Mouse (Mus musculus) CD4-positive naive resting alpha-beta T cell, adult 76 days (primary cell): ENCODE measurements around the gene Olfr649. TPM values are rescaled to one million over a fixed set of nuclear protein-coding genes. Genes with fewer than 3 reads are reported as not detected.

Experiments
- total RNA-seq: library from RNA; stranded (reverse); gene quantifications from one replicate; pipeline ENCODE4 v1.2.4, GENCODE M21; 2023

The Olfr649 gene
- total RNA-seq = not detected

GRCm38 (mm10) chr7:104195885-104196284 is at the start of gene Olfr649:
Gene Olfr649 (minus strand): TSS chr7:104195985.

GRCm38 (mm10) chr7:104244287-104245181 is 48.7 kb upstream of the Olfr649 start, which contains the start of gene Trim34a:
Gene Trim34a (plus strand): TSS chr7:104244457.

GRCm38 (mm10) chr7:104218701-104219569 is 23.1 kb upstream of the Olfr649 start, which contains the start of gene Trim6:
Gene Trim6 (plus strand): TSS chr7:104218793.

GRCm38 (mm10) chr7:104183292-104183691 is 12.5 kb downstream of the Olfr649 start, which contains the start of gene Olfr648:
Gene Olfr648 (minus strand): TSS chr7:104183392.

GRCm38 (mm10) chr7:104150456-104150855 is 45.3 kb downstream of the Olfr649 start, which contains the start of gene Ubqlnl:
Gene Ubqlnl (minus strand): TSS chr7:104150556.

GRCm38 (mm10) chr7:104143179-104143578 is 52.6 kb downstream of the Olfr649 start, which contains the start of gene Ubqln3:
Gene Ubqln3 (minus strand): TSS chr7:104143279.

Other genes starting within 250 kb of the Olfr649 start
- gene Olfr635, start 224.8 kb downstream of the Olfr649 start, total RNA-seq = not detected
- gene Olfr638, start 197.2 kb downstream of the Olfr649 start, total RNA-seq = not detected
- gene Olfr639, start 178.7 kb downstream of the Olfr649 start, total RNA-seq = not detected
- gene Olfr640, start 170.4 kb downstream of the Olfr649 start, total RNA-seq = not detected
- gene Olfr641, start 160.5 kb downstream of the Olfr649 start, total RNA-seq = not detected
- not detected for gene Olfr642, start 143.3 kb downstream of the Olfr649 start, total RNA-seq
- gene 4930516K23Rik, start 134.5 kb downstream of the Olfr649 start, total RNA-seq = not detected
- not detected for gene Olfr644, start 124.1 kb downstream of the Olfr649 start, total RNA-seq
- gene Olfr645, start 110.5 kb downstream of the Olfr649 start, total RNA-seq = not detected
- not detected for gene Olfr646, start 91.1 kb downstream of the Olfr649 start, total RNA-seq
- not detected for gene Ubqln5, start 66.2 kb downstream of the Olfr649 start, total RNA-seq
- gene Olfr643, start 58.6 kb downstream of the Olfr649 start, total RNA-seq = not detected
- not detected for gene Ubqln3, start 52.7 kb downstream of the Olfr649 start, total RNA-seq
- not detected for gene Ubqlnl, start 45.4 kb downstream of the Olfr649 start, total RNA-seq
- not detected for gene Olfm5, start 31.2 kb downstream of the Olfr649 start, total RNA-seq
- not detected for gene Olfr648, start 12.6 kb downstream of the Olfr649 start, total RNA-seq
- 0.50 TPM for gene Trim6, start 22.8 kb upstream of the Olfr649 start, total RNA-seq
- 26.2 TPM for gene Trim34a, start 48.5 kb upstream of the Olfr649 start, total RNA-seq
- gene Trim5, start 92.1 kb upstream of the Olfr649 start, total RNA-seq = 12.7 TPM
- gene Trim12a, start 119.5 kb upstream of the Olfr649 start, total RNA-seq = 151 TPM
- gene Trim34b, start 133.5 kb upstream of the Olfr649 start, total RNA-seq = 1.6 TPM
- gene Trim12c, start 157.4 kb upstream of the Olfr649 start, total RNA-seq = 25.9 TPM
- gene Trim30b, start 173.9 kb upstream of the Olfr649 start, total RNA-seq = 1.7 TPM
- 0.76 TPM for gene Trim30c, start 204.9 kb upstream of the Olfr649 start, total RNA-seq